Mouse (Mus musculus) liver, adult 2 months (tissue): ENCODE data around the gene Schip1. TPM values are rescaled to one million over a fixed set of nuclear protein-coding genes. Genes with fewer than 3 reads are reported as not detected.

Experiments
- DNase-seq: peaks from one replicate; pipeline ENCODE4 v3.0.0-alpha.2; 2011; ENCODE audit warnings: low read depth, low spot score; ENCODE audit errors: extremely low read depth
- H3K27ac ChIP-seq: fragments of 200-500 bp; replicated peaks from 2 replicates; pipeline ENCODE4 v1.5.1; 2012; ENCODE audit warnings: low read depth, mild to moderate bottlenecking, control low read depth, inconsistent platforms, low read length; ENCODE audit not compliant: insufficient read depth
- H3K27me3 ChIP-seq: fragments of 200-500 bp; 2 replicates; pipeline ENCODE4 v1.6.1; 2012; ENCODE audit warnings: mild to moderate bottlenecking, moderate library complexity, low read length, inconsistent platforms; ENCODE audit not compliant: control insufficient read depth, insufficient read depth
- H3K36me3 ChIP-seq: fragments of 200-500 bp; 2 replicates; pipeline ENCODE4 v1.6.1; 2012; ENCODE audit warnings: low read length, inconsistent platforms; ENCODE audit not compliant: control insufficient read depth, insufficient read depth
- H3K4me1 ChIP-seq: fragments of 200-500 bp; 2 replicates; pipeline ENCODE4 v1.6.1; 2011; ENCODE audit warnings: low read length; ENCODE audit not compliant: control insufficient read depth, insufficient read depth
- H3K4me3 ChIP-seq: fragments of 200-500 bp; 2 replicates; pipeline ENCODE4 v1.5.1; 2011; ENCODE audit warnings: low read depth, mild to moderate bottlenecking, control low read depth, low read length, moderate library complexity; ENCODE audit not compliant: insufficient read depth
- H3K79me2 ChIP-seq: fragments of 200-500 bp; 2 replicates; pipeline ENCODE4 v1.6.1; 2012; ENCODE audit warnings: inconsistent platforms, mild to moderate bottlenecking, low read length, moderate library complexity; ENCODE audit not compliant: control insufficient read depth, insufficient read depth
- H3K9ac ChIP-seq: fragments of 200-500 bp; 2 replicates; pipeline ENCODE4 v1.6.1; 2012; ENCODE audit warnings: low read depth, mild to moderate bottlenecking, control low read depth, inconsistent platforms, low read length
- CTCF ChIP-seq: fragments of 200-500 bp; IDR thresholded peaks from 2 replicates; pipeline ENCODE4 v1.5.1; 2011; ENCODE audit warnings: low read depth, low read length, control low read depth
- POLR2A ChIP-seq: fragments of 200-500 bp; IDR thresholded peaks from 2 replicates; pipeline ENCODE4 v1.6.1; 2011; ENCODE audit warnings: low read length, control low read depth; ENCODE audit not compliant: insufficient read depth; ENCODE audit errors: extremely low read depth
- WGBS: fragments of 180-500 bp; shearing (Covaris S2); methylation state at CpG from one replicate; pipeline ENCODE4 v1.1.7; 2018; 5-methylcytosine and 5-hydroxymethylcytosine counted together
- polyA plus RNA-seq: library from polyadenylated mRNA; depleted of rRNA; stranded (reverse); fragments of >200 nt; gene quantifications from 2 replicates; pipeline ENCODE4 v1.2.3, GENCODE M21; 2012; rRNA removed
- total RNA-seq: library from RNA; depleted of rRNA; stranded (reverse); fragments of >200 nt; gene quantifications from 2 replicates; pipeline ENCODE4 v1.2.3, GENCODE M21; 2014; rRNA removed

The Schip1 gene
- total RNA-seq (1.3 and 1.6 TPM in 2 replicates), polyA plus RNA-seq (0.40 and 0.48 TPM in 2 replicates)

DNA sequence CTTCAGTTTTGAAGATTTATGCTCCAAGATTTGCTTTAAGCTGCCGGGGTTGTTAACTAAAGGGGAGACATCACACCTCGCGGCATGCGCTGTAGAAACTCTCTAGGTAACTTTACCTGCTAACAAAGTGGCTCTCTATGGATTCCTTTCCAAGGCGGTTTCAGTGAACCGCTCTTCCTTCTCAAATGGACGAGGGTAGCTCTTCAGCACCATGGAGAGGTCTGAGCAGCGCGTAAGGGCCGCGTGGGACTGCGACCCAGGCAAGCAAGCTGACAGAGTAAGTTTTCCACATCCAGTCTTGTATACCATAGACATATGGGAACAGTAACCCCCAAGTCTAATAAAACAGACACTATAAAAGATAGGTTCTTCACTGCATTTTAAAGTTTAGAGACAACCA is at the start of gene Schip1:
Gene Schip1 (plus strand): TSS at position 72 of the 400 bp plus-strand sequence.
- no peak for TF ChIP-seq CTCF
- TF ChIP-seq POLR2A: no peak
- Histone ChIP-seq H3K4me3 (no peak within 1 kb of the TSS), H3K36me3 (no peaks in the 10 kb centered on the region), H3K9ac (no peak within 1 kb of the TSS), H3K4me1 (no peaks in the 10 kb centered on the region), H3K27ac (no peak within 1 kb of the TSS), H3K79me2 (no peaks in the 10 kb centered on the region), H3K27me3 (no peaks in the 10 kb centered on the region)
- WGBS: 40% methylated on average over 12 of the region's 12 CpGs
- no peak for DNase-seq

DNA sequence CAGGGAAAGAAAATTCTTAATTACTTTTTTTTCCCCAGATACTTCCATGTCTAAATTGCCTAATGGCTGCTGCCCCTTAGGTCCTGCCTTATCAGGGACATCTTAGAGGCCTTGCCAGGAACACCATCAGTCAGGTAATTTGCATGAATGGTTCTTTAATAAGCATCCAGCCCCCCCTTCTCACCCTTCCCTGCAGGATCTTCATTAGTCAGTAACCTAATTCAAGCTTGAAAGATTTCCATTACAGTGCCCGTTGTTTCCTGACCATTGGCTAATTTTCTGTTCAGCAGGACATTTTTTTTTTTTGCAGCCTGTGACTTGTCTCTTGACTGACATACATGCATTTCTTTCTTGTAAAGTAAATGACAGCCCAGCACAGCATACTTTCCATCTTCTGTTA is 48.8 kb upstream of the Schip1 start:
- no peak for DNase-seq
- TF ChIP-seq POLR2A: no peak
- TF ChIP-seq CTCF: no peak
- WGBS: 68% methylated on average over 1 of the region's 1 CpGs
- Histone ChIP-seq H3K79me2 (no peaks in the 10 kb centered on the region), H3K27ac (no peak overlapping the region), H3K36me3 (no peaks in the 10 kb centered on the region), H3K27me3 (no peaks in the 10 kb centered on the region), H3K9ac (no peak overlapping the region), H3K4me1 (no peaks in the 10 kb centered on the region), H3K4me3 (no peak overlapping the region)

DNA sequence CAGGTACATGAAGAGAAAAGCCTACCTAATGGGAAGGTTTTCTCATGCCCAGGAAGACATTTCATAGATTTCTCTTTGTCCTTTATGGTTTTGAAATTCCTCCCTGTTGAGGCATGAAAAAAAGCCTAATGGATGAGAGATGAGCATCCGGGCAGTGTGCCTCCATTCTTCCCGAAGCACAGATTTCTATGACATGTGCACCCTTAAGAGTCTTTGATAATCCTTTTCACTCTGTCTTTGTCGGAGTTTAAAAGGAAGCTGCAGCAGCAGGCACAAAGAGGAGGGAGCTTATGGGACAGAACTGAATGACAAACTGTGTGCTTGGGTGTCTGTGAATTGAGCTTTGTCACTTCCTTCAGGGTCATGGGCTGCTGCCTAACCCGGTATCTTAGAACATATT is 45.2 kb upstream of the Schip1 start:
- no peak for DNase-seq
- Histone ChIP-seq H3K4me1 (no peaks in the 10 kb centered on the region), H3K4me3 (no peak overlapping the region), H3K36me3 (no peaks in the 10 kb centered on the region), H3K79me2 (no peaks in the 10 kb centered on the region), H3K27me3 (no peaks in the 10 kb centered on the region), H3K27ac (no peak overlapping the region), H3K9ac (no peak overlapping the region)
- 79% methylated on average over 4 of the region's 4 CpGs for WGBS
- TF ChIP-seq CTCF: no peak

DNA sequence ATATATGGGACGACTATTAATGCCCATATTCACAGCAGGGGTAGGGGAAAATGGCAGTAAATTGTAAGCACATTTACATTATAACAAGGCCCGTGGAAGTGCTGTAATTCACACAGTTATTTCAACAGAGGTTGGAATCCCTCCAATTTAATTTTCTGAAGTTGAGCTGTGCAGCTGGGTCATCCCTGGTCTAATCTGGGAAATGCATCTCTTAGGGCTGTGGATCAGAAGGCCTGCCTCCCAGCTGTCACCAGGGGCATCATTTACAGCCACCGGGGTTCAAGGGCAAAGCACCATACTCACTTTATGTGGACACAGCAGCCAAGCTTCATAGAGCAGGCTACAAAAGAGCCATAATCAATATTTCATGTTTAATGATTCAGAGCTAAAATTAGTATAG is 28.5 kb upstream of the Schip1 start:
- Histone ChIP-seq H3K9ac (no peak overlapping the region), H3K27ac (no peak overlapping the region), H3K27me3 (no peaks in the 10 kb centered on the region), H3K36me3 (no peaks in the 10 kb centered on the region), H3K4me1 (no peaks in the 10 kb centered on the region), H3K79me2 (no peaks in the 10 kb centered on the region), H3K4me3 (no peak overlapping the region)
- 42% methylated on average over 3 of the region's 3 CpGs for WGBS
- no peak for DNase-seq
- no peak for TF ChIP-seq CTCF
- TF ChIP-seq POLR2A: no peak

DNA sequence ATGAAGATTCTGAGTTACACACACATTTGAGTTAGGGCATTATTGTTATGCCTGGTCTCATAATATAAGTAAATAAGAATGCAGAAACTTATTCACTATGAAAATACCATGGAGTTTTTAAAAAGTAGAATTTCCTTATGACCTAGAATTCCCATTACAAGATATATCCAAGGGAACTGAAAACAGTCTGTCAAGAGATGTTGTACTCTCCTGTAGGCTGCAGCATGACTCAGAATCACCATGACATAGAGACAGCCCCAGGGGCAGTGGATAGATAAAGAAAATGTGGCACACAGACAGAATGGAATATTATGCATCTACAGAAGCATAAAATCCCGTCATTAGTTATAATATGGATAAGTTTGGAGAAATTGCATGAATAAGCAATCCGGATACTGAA is 21.7 kb upstream of the Schip1 start:
- no peak for DNase-seq
- no peaks in the 10 kb centered on the region for H3K27me3 ChIP-seq

GRCm38 (mm10) chr3:68045475-68046416 is 18.9 kb upstream of the Schip1 start:
- H3K27me3 ChIP-seq: no peaks in the 10 kb centered on the region
- no peak overlapping the region for H3K9ac ChIP-seq
- H3K4me3 ChIP-seq: no peak overlapping the region
- H3K36me3 ChIP-seq: no peaks in the 10 kb centered on the region
- H3K4me1 ChIP-seq: no peaks in the 10 kb centered on the region
- TF ChIP-seq POLR2A (no peak), CTCF (peak; percentile 66)
- H3K27ac ChIP-seq: no peak overlapping the region
- no peaks in the 10 kb centered on the region for H3K79me2 ChIP-seq
- peak; percentile 31 for DNase-seq
- 48% methylated on average over 9 of the region's 9 CpGs for WGBS

More for the DNA sequence above, 21.7 kb upstream of the Schip1 start:
- 75% methylated on average over 2 of the region's 2 CpGs for WGBS
- H3K4me3 ChIP-seq: no peak overlapping the region
- no peak overlapping the region for H3K9ac ChIP-seq
- no peaks in the 10 kb centered on the region for H3K4me1 ChIP-seq
- no peaks in the 10 kb centered on the region for H3K79me2 ChIP-seq
- no peak overlapping the region for H3K27ac ChIP-seq
- H3K36me3 ChIP-seq: no peaks in the 10 kb centered on the region
- no peak for TF ChIP-seq CTCF
- TF ChIP-seq POLR2A: no peak
